ENCODE assay signal across 8 mouse cellular contexts in genomic region chr1:172632451-172633326, GRCm38 (mm10). TPM values are rescaled to one million over a fixed set of nuclear protein-coding genes. Genes with fewer than 3 reads are reported as not detected.
DNase-seq lines count a peak whose midpoint lies in the region; ATAC-seq lines count a peak whose summit lies in the region.

Gene Dusp23 (minus strand): TSS chr1:172632962.

- peak; percentile 57 for DNase-seq in c-Kit-negative CD71-positive TER-119-positive erythroid progenitor cells, embryonic 14.5 days (ENCODE audit: low read depth, low spot score)
- peak; percentile 98 for DNase-seq in fibroblast of lung, adult 2 months (ENCODE audit: low read depth)
- peak; percentile 98 for DNase-seq in kidney, postnatal 14 days
- DNase-seq in liver, embryonic 13.5 days, result peak; percentile 86
- DNase-seq in neural tube, embryonic 10.5 days (ENCODE audit: extremely low spot score, low spot score), result peak; percentile 97

- no peaks in the 10 kb centered on the region for H3K36me3 ChIP-seq in heart, embryonic 14.5 days (ENCODE audit: control insufficient read depth, insufficient read depth, low read length)
- no peaks in the 10 kb centered on the region for H3K36me3 ChIP-seq in liver, embryonic 13.5 days
- H3K36me3 ChIP-seq in stomach, embryonic 16.5 days (ENCODE audit: control insufficient read depth, insufficient read depth, low read length), result no peaks in the 10 kb centered on the region

- H3K27me3 ChIP-seq in heart, embryonic 14.5 days (ENCODE audit: control insufficient read depth, insufficient read depth, low read length), result no peaks in the 10 kb centered on the region
- no peaks in the 10 kb centered on the region for H3K27me3 ChIP-seq in liver, embryonic 13.5 days
- no peaks in the 10 kb centered on the region for H3K27me3 ChIP-seq in stomach, embryonic 16.5 days (ENCODE audit: control insufficient read depth, insufficient read depth, low read length)

- H3K27ac ChIP-seq in heart, embryonic 14.5 days (replicated peaks in 1 of 2; ENCODE audit: control insufficient read depth in 1 of 2, insufficient read depth in 1 of 2, low read depth in 2 of 2, low read length in 2 of 2), result peak within 1 kb of the TSS; percentile 95 to 96
- H3K27ac ChIP-seq in liver, embryonic 13.5 days, result peak within 1 kb of the TSS; percentile 82
- peak within 1 kb of the TSS; percentile 90 for H3K27ac ChIP-seq in stomach, embryonic 16.5 days (ENCODE audit: low read length)

- ATAC-seq in CD4-positive, CD25-positive, alpha-beta regulatory T cell, adult 4 months, result peak; percentile 98
- peak; percentile 98 for ATAC-seq in heart, embryonic 14.5 days (ENCODE audit: insufficient number of reproducible peaks, insufficient read depth, low FRiP score, low read depth)
- peak; percentile 98 for ATAC-seq in liver, embryonic 13.5 days (ENCODE audit: low read depth)
- peak; percentile 98 for ATAC-seq in stomach, embryonic 16.5 days (ENCODE audit: insufficient read depth, low FRiP score)

- peak within 1 kb of the TSS; percentile 88 for H3K9ac ChIP-seq in heart, embryonic 14.5 days (ENCODE audit: low read length)
- H3K9ac ChIP-seq in liver, embryonic 13.5 days, result peak within 1 kb of the TSS; percentile 72
- peak within 1 kb of the TSS; percentile 85 for H3K9ac ChIP-seq in stomach, embryonic 16.5 days (ENCODE audit: low read length)

- H3K4me3 ChIP-seq in heart, embryonic 14.5 days (ENCODE audit: control insufficient read depth in 1 of 2, insufficient read depth in 1 of 2, low read depth in 1 of 2, low read length in 2 of 2), result peak within 1 kb of the TSS; percentile 84 to 90
- H3K4me3 ChIP-seq in liver, embryonic 13.5 days (replicated peaks), result peak within 1 kb of the TSS; percentile 67
- peak within 1 kb of the TSS; percentile 89 for H3K4me3 ChIP-seq in stomach, embryonic 16.5 days (replicated peaks; ENCODE audit: low read length)

- peak within 1 kb of the TSS; percentile 83 for H3K4me2 ChIP-seq in heart, embryonic 14.5 days (ENCODE audit: low read length)
- peak within 1 kb of the TSS; percentile 86 for H3K4me2 ChIP-seq in liver, embryonic 13.5 days
- peak within 1 kb of the TSS; percentile 72 for H3K4me2 ChIP-seq in stomach, embryonic 16.5 days (ENCODE audit: low read depth, low read length)

- 0 out of 2 replicates have a peak, but pooled peaks cover 3% of the 10 kb centered on the region for H3K9me3 ChIP-seq in heart, embryonic 14.5 days (ENCODE audit: control insufficient read depth, low read length)
- no peaks in the 10 kb centered on the region for H3K9me3 ChIP-seq in liver, embryonic 13.5 days (replicated peaks)
- H3K9me3 ChIP-seq in stomach, embryonic 16.5 days (replicated peaks; ENCODE audit: control insufficient read depth, low read length), result no peaks in the 10 kb centered on the region

- peaks cover 0 to 7% of the 10 kb centered on the region in 2 experiments; a peak in 2 of 4 replicates for H3K4me1 ChIP-seq in heart, embryonic 14.5 days (ENCODE audit: control insufficient read depth in 2 of 2, insufficient read depth in 2 of 2, low read length in 2 of 2)
- H3K4me1 ChIP-seq in liver, embryonic 13.5 days (replicated peaks), result peaks cover 13% of the 10 kb centered on the region
- no peaks in the 10 kb centered on the region for H3K4me1 ChIP-seq in stomach, embryonic 16.5 days (ENCODE audit: control insufficient read depth, insufficient read depth, low read length)

- WGBS in heart, embryonic 14.5 days, result under 1% methylated on average over 53 of the region's 53 CpGs
- under 1% methylated on average over 53 of the region's 53 CpGs for WGBS in liver, embryonic 13.5 days (ENCODE audit: insufficient replicate concordance)
- WGBS in stomach, embryonic 16.5 days, result under 1% methylated on average over 53 of the region's 53 CpGs

RNA-seq across cellular contexts. Expression of gene Dusp23, which starts in this region (rescaled TPM):
- polyA plus RNA-seq in CD4-positive, CD25-positive, alpha-beta regulatory T cell, adult 4 months (2017; shearing (Covaris generic)), result 1 to 10 TPM; 4.9 to 6.4 TPM
- polyA plus RNA-seq in heart, embryonic 14.5 days (2014; fragmentation: Nextera tagmentation; extraction: Ambion mirVana), result 13.6 and 13.7 TPM in 2 replicates
- polyA plus RNA-seq in liver, embryonic 13.5 days (2015; fragmentation: Nextera tagmentation; extraction: Ambion mirVana), result 4.6 TPM in 2 replicates
- polyA plus RNA-seq in stomach, embryonic 16.5 days (2015; fragmentation: Nextera tagmentation; extraction: Ambion mirVana), result 12.7 and 13.7 TPM in 2 replicates

Comparison
In these comparisons a context has a peak if more than half of its experiments do, and no peak if none do; other contexts are left out.
1. Peak in every context shown above with its lines: DNase-seq, ATAC-seq, H3K4me3 ChIP-seq and H3K27ac ChIP-seq.